Mouse (Mus musculus) testis, postnatal 14 days (tissue): Measurements from ENCODE around the gene Pvalb.
A peak's percentile ranks its signal among the peaks of the same experiment; 100 is the strongest.

ENCODE experiments used
- DNase-seq: peaks from one replicate; pipeline ENCODE4 v3.0.0; 2021; ENCODE audit warnings: low spot score

The Pvalb gene

DNA sequence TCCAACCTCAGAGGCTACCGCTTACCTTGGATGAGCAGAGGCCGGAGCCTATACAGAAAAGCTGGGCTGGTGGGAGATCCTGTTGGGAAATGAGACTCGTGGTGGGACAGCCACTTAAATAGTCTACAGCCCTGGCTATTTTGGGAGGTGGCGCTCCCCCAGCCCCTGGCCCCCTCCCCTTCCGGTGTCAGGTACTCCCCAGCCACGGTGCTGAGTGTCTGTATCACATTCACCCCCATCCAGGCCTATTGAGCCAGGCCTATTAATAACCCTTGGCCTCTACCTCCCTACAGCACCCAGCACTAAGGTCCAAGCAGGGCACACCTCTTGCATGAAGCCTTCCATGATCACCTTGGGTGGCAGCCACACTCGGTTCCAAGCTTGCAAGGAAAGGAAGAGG is at the start of gene Pvalb:
Gene Pvalb, minus strand, starts transcription at position 89 of the 400 bp plus-strand sequence.
- no peak for DNase-seq

DNA sequence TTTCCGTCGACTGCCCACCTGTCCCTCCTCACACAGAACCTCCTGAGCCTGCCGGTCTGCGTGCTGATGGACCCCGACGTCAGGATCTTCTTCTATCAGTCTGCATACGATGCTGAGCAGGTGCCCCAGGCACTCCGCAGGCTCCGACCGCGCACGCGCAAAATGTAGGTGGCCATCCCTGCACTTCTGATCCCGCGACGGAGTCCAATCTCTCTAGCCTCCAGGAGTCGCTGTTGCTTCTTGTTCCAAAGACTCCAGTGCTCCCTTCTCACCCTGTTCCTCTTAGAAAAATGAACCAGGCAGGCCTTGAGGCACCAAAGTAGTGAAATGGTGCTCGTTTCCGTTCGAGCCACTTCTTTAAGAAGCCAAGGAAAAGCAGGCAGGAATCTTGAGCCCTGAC is 48.6 kb upstream of the Pvalb start:
- peak; percentile 47 for DNase-seq

DNA sequence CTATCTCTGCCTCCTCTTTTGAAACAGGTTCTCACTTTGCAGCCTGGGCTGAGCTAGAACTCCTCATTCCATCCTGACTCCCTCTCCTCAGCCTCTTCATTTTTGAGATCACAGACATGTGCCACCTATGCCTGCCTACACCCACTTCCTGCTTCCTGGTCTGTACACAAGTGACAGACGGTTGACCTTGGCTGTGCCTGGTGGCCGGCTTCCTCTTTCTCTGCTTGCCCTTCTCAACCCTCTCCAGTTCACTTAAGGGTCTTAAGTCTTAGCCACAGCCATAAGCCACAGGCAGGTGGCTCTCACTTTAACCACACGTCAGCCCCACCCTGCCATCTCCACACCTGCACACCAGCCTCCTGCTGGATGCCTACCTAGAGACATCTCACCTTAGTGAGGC is 42.2 kb upstream of the Pvalb start:
- DNase-seq = no peak

DNA sequence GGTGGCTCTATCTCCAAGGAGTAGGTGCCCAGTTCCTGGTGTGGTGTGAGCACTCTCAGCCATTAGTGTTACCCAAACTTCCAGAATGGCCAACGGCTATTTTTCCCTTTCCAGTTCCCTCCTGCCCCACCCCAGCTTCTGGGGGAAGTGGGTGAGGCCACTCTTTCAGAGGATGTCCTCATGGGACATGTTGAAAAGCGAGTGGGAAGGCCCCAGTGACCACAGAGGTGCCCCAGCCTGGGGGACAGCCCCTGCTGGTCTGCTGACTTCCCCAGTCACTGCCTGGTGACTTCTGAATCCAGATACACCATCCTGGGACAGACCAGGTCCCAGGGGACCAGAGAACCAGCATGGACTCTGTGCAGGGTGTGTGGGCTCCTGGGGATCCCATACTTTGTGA is 41.5 kb upstream of the Pvalb start:
- DNase-seq = no peak

DNA sequence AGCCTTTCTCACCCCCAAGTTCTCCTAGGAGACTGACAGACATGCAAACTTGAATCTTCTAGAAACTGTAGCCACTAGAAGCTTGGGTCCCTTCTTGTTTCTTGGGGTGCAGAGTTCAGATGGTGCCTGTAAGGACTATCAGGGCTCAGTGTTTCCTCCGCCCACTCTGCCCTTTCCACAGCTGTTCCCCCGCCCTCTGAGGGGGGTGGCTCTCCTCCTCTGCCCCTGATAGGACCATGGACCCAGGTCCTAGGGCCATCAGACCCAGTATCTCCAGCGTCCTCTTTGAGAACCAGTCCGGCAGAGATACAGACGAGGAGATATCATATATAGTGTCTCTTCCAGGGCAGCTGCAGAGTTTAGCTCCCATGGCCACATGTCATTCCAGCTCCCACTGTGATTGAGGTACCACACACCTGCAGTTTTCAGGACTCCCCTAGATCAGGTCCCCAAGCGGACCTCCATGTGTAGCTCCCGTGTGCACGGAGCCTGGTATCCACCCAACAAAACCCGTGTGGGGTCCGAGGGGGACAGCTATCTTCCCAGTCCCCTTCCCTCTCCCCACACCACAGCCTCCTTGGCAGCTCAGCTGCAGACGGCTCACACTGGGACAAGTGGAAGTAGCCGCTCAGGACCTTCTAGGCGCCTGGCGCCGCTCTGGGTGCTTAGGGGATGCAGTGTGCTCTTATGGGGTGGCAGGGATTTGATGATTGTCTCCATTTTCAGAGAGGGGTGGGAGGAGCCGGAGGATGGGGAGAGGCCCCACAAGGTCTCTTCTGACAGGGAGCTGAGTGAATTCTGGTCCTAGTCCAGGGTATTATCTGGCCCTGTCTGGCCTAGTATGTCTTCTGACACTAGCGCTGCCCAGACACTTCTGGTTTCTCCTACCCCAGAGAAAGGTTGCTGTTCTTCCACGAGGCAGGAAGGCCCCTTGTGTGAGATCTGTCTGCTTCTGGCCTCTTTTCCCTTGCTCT is 40.2 kb upstream of the Pvalb start:
- no peak for DNase-seq

DNA sequence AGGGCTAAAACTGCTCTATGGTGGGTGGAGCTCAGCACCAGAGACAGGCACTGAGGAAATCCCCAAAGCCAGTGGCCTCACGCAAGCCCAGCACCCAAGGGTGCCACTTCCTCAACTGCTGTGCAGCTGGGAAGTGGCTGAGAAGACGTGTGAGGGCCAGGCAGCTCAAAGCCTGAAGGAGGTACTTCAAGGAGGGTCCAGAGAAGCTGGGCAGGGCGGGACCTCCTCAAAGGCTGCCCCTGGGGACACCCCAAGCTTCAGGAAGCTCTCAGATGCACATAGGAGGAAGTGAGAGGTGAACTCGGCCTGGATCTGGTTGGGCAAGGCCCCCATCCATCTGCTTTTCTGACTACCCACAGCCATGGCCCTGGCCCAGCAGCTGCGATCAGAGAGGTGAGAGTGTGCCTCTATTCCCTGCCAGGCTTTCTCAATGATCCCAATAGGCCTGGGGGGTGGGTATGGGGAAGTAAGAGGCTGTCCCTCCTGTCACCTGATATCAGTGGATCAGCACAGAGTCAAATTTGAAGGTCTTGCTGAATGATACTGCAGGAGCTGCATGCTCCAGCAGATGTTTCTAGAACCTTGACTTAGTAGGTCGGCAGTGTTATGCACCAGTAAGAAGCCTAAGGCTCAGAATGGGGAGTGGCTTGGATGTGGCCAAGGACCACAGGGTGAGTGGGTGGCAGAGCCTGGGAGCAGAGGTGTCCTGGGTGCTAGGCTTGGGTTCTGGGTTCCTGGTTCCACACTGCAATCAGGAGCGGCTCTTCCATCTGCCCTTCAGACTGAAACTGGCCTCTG is 38.7 kb upstream of the Pvalb start, which contains the start of gene Ncf4:
Gene Ncf4, plus strand, starts transcription at position 107 of the 798 bp plus-strand sequence.
- DNase-seq = no peak

DNA sequence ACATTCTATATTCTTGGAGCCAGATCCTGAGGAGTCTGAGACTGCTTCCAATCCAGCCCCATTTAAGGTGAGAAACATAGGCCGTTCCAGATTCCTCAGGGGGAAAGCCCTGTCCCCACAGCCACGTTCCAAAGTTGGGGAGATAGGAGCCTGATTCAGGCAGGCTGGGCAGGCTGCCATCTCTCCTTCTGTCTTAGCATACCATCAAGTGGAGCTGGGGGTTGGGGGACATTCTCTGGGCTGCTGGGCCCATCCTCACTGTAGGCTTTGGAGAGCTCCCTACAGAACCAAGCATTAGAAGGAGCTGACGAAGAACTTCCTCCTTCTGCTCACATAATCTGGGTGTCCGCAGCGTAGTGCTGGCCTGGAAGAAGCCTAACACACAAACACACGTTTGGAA is 37.6 kb upstream of the Pvalb start:
- no peak for DNase-seq

DNA sequence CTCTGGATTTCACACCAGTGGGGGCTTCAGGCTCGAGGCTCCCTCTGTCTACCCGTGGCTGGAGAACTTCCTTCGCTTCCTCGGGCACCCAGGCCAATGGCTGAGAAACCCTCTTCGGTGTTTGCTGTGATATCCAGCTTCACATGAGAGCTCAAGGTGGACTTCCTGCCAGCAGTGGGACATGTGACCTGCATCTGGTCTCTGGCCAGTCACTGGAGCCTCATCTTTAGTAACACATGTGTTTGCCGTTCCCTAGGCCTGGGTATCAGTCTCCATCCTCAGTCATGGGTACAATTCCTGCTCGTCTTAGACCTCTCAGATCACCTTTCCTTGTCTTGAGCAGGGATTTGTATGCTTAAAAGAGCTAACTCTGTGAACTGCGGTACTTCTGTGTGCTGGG is 36.9 kb upstream of the Pvalb start:
- DNase-seq = no peak

DNA sequence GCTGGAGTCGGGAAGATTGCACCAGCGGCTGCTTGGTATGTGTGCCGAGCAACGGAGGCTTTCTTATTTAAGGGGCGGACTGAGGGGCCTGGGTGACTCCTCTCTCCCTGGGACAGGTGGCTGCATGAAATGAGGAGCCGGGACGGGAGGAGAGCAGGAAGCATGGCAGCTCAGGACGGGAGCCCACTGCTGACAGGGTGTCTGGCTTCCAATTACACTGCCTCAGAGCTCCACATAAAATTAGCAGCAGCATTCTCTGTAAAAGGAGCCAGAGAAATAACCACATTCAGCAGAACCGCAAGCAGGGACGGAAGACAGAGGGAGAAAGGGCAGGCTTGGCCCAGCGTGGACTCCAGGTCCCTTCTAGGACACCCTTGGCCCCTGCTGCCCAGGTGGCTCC is 35.1 kb upstream of the Pvalb start:
- DNase-seq = no peak

DNA sequence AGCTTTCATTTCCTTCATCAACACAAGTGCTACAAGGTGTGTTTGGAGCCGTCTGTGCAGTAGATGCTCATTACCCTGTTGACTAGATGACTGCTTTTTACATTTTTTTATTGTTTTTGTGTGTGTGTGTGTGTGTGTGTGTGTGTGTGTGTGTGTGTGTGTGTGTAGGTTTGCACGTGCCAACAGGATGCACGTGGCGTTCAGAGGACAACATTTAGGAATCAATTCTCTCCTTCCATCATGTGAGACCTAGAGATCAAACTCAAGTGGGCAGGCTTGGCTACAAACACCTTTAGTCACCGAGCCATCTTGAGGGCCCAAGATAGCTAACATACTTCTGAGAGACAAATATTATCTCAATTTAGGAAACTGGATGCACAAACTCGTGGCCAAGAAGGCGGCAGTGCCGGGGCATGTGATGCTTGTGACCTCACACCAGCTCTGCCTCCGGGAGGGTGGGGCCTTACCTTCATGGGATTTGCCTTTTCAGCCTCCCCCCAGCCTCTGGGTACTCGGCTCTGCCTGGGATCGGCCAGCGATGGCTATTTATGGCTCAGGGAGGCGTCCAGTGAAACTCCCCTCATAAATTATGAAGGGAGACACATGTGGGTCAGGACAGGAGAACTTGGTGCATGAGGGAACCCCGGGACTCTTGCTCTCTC is 33.9 kb upstream of the Pvalb start:
- no peak for DNase-seq

DNA sequence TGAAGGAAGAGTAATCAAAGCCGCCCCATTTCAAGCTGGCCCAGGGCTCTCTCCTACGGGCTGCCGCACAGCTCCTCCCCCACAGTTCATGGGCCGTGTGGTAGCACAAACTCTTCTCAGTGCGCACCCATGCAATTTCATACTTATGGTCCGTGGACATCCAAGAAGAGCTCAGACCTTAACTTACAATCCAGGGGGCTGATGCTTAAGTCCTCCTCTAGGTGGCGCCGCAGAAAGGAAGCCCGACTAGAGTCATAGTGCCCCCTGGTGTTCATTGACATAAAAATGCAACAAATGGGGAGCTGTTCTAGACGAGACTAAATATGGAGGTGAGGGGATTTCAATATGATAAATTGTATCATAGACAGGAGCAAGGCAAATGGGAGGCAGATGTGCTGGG is 33.3 kb upstream of the Pvalb start:
- DNase-seq = peak; percentile 57

DNA sequence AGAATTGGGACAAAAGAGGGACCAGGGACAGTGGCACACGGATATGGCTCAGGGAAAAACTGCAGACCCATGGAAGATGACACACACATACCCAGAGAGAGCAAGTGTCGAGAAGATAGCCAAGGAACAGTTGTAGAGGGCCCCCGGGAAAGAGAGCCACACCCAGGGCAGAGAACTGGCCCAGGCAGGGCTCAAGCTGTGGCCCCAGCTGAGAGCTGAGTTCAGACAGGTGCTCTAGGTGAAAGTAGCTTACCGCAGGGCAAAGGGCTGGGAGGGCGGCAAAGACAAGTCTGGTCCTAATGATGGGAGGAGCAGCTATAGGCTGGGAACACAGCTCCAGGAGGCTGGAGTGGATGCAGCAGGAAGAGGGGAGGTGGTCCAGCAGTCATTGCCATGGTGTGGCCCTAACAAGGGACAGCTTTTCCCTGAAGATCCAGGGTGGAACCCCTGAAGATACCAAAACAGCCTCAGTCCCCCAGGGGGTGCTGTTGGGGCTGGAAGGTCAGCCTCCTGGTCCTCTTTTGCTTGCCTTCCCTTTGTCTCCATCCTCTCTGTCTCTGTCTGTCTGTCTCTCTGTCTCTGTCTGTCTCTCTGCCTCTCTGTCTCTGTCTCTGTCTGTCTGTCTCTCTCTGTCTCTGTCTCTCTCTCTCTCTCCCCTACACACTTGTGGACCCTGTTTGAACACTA is 28.8 kb upstream of the Pvalb start:
- no peak for DNase-seq

DNA sequence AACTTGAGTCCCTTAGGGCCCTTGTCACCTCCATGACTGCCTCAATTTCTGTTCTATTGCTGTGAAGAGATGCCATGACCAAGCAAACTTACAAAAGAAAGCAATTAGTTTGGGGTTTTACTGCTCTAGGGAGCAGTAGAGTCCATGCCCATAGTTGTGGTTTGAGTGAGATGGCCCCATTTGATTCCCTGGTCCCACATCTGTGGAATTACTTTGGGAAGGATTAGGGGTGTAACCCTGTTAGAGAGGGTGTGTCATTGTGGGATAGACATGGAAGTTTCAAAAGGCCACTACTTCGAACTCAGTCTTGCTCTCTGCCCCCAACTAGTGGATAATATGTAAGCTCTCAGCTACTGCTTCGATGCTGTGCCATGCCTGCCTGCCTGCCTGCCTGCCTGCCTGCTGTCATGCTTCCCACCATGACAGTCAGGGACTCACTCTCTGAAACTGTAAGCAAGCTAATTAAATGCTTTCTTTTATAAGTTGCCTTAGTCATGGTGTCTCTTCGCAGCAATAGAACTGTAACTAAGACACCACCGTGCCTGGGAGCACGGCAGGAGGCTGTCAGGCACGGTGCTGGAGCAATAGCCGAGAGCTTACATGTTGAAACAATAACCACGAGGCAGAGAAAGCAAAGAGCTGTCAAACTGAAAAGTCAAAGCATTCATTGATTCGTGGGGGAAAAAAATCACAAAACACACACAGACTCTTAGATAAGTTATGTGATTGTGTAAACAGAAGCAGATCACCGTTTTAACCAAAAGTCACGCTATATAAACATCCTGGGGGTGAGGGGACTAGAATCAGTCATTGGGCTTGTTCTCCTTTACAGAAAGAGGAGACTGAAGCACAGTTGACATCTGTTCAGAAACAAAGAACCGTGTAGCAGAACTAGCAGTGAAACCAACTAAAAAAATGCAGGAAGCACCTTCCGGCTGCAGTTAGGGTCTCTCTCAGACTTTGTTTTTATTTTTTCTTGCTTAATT is 25.4 kb upstream of the Pvalb start:
- no peak for DNase-seq

DNA sequence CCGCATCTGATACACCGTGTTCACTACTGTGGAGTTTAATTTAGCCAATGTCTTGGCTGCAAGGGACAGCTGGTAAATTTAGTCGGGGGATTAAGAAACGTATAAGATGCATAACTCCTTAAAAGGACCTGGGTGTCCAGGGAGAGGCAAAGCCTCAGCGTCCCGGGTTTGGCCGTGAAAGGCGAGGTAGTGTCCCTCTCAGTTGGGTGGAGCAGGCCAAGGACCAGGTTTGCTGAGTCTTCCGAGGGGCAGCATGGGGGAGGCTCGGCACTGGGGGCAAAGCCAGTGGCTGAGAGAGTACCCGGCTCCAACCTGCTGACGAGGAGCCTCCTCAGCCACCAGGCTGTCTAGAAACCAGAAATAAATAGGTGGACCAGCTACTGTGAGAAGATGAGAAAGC is 21.6 kb upstream of the Pvalb start:
- no peak for DNase-seq

DNA sequence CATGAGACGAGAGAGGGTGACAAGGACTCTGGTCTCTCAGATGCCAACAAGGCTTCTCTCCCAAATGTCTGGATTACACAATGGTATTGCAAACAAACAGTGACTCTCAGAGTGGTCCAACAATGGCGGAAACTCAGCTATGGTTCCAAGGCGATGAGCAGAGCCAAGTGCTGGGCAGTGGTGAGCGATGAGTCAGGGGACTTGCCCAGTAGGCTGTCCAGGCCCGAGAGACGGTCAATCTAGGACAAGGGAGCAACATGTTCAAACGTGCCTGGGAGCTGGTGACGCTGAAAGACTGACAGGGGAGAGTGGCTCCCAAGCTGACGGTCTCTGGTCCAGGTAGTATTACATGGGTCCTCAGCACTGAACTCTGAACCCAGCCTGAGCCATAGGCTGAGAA is 9.1 kb upstream of the Pvalb start:
- no peak for DNase-seq

DNA sequence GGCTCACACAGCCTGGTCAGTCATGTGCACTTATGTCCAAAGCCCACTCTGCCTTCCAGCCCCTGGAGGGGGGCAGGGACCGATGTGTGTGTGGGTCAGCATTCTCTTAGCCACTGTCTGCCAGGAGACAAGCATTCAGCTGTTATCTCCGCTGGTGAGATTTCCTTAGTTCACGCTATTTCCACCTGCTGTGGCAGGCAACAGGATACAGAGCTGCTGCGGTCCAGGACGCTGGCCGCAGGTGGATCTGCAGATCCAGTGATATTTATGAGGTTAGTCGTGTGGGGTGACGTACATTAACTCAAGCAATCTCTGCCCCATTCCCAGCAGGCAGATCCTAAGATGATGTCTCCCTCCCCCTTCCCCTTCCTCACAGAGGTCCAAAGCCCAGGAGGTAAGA is 5.2 kb upstream of the Pvalb start:
- DNase-seq = no peak

DNA sequence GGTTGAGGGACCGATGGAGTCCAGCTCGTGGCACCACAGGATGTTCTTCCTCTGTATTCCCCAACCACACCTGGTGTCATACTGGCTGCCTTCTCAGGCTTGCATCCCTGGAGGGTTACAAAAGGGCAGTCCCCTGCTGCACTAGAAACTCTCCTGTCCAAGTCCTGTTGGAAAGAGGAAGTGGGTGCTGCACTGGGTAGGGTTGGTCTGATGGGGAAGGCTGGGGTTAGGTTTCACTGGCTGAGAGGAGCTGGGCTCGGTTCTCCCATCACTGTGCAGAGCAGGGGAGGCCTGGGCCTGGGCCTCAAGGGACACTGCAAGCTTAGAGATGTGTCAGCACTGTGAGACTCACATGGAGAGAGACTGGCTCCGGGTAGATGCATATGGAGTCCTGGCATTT is 4.0 kb upstream of the Pvalb start:
- DNase-seq = no peak

DNA sequence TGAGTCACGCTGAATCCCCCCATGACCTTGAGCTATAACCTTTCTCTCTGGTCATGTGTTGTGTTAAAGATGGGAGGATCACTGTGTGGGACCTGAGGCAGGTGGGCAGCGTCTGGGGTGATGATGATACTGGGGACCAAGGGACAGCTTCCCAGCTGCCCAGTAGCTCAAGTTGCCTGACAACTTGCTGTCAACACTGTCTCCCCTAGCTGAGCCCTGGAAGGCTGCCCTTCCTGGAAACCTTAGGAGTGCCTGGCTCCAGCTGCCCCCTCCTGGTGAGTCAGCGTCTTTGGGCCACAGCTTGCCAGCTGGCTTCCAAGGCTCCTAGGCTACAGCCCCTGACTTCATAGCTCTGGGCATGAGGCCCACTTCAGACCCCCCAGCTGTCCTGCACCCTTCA is 1.0 kb downstream of the Pvalb start:
- DNase-seq = no peak

DNA sequence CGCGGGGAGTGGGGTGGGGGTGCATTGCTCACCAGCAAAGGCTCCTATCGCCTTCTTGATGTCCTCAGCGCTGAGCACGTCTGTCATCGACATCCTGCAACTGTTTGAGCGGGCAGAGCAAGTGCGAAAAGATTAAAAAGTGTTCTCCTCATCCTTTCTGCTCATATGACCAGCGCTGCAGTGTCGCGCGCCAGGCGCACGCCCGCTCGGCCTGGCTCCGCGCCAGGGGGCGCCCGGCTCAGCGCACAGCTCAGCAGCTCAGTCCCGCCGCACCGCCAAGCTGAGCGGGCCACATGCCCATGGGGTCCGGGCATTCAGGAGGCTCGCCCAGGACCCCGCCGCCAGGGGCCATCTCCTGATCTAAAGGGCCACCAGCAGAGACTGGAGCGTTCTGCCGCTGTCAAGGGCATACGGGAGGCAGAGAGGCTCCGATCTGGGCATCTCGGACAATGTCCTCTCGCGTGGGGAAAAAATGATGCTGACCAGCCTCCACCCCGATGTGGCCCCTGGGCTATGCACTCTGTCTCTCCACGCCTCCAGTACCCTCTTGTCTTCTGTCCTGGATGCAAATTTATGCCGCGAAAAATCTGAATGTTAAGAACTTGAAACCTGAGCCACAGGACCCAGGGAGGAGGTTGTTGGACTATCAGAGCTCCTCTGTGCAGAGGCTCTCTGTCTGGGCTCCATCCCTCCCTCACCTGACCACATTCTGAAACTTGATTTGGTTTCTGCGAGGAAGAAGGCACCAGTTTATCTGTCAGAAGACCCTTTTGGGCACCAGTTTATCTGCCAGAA is 1.9 kb downstream of the Pvalb start:
- peak; percentile 22 for DNase-seq
